Mouse (Mus musculus) limb, embryonic 11.5 days (tissue): Measurements from ENCODE around the gene Hspb1. TPM values are rescaled to one million over a fixed set of nuclear protein-coding genes. Genes with fewer than 3 reads are reported as not detected.

Source experiments
- ATAC-seq: fragments of 200-750 bp; cut with Nextera tagmentation; 2 replicates; pipeline ENCODE4 v1.8.0; 2017; ENCODE audit warnings: low read depth; ENCODE audit not compliant: insufficient number of reproducible peaks, low FRiP score, low TSS enrichment
- DNase-seq: peaks from one replicate; pipeline ENCODE4 v3.0.0-alpha.2; 2015; ENCODE audit warnings: low spot score
- H3K27ac ChIP-seq: fragments of 300-500 bp; sonication (generic); replicated peaks from 2 replicates; pipeline ENCODE4 v1.5.1; 2014; ENCODE audit warnings: low read depth, mild to moderate bottlenecking, low read length
- H3K27me3 ChIP-seq: fragments of 300-500 bp; sonication (generic); 2 replicates; pipeline ENCODE4 v1.6.1; 2014; ENCODE audit warnings: mild to moderate bottlenecking, low read length, mixed read lengths; ENCODE audit not compliant: control insufficient read depth, insufficient read depth
- H3K36me3 ChIP-seq: fragments of 300-500 bp; sonication (generic); 2 replicates; pipeline ENCODE4 v1.6.1; 2014; ENCODE audit warnings: mild to moderate bottlenecking, low read length, moderate library complexity, mixed read lengths; ENCODE audit not compliant: control insufficient read depth, insufficient read depth
- H3K4me1 ChIP-seq: fragments of 300-500 bp; sonication (generic); 2 replicates; pipeline ENCODE4 v1.6.1; 2014; ENCODE audit warnings: low read length, mixed read lengths; ENCODE audit not compliant: control insufficient read depth, insufficient read depth
- H3K4me2 ChIP-seq: fragments of 300-500 bp; sonication (generic); 2 replicates; pipeline ENCODE4 v1.6.1; 2014; ENCODE audit warnings: low read depth, mild to moderate bottlenecking, moderate library complexity; ENCODE audit not compliant: severe bottlenecking
- H3K4me3 ChIP-seq: fragments of 300-500 bp; sonication (generic); 2 replicates; pipeline ENCODE4 v1.5.1; 2014; ENCODE audit warnings: low read depth, low read length
- H3K9ac ChIP-seq: fragments of 300-500 bp; sonication (generic); 2 replicates; pipeline ENCODE4 v1.6.1; 2014; ENCODE audit warnings: mild to moderate bottlenecking, low read length
- H3K9me3 ChIP-seq: fragments of 300-500 bp; sonication (generic); 2 replicates; pipeline ENCODE4 v1.6.1; 2016; ENCODE audit warnings: low read length; ENCODE audit not compliant: control insufficient read depth
- WGBS: fragments of 180-500 bp; shearing (Covaris S2); extraction: QIAGEN DNeasy Blood & Tissue Kit; methylation state at CpG from one replicate; pipeline ENCODE4 v1.1.7; 2014; 5-methylcytosine and 5-hydroxymethylcytosine counted together
- polyA plus RNA-seq: library from polyadenylated mRNA; unstranded; fragments of >200 nt; fragmentation: Nextera tagmentation; extraction: Ambion mirVana; gene quantifications from 2 replicates; pipeline ENCODE4 v1.2.1, GENCODE M21; 2014

The Hspb1 gene
- polyA plus RNA-seq, 1 experiment from 2014 or later: 30.7 TPM

GRCm38 (mm10) chr5:135853731-135854130 is 34.0 kb upstream of the Hspb1 start:
- no peaks in the 10 kb centered on the region for H3K9me3 ChIP-seq
- DNase-seq: no peak
- H3K27me3 ChIP-seq: peaks cover 79% of the 10 kb centered on the region
- no peaks in the 10 kb centered on the region for H3K36me3 ChIP-seq
- no peak overlapping the region for H3K9ac ChIP-seq
- H3K4me3 ChIP-seq: no peak overlapping the region
- ATAC-seq: no peak
- no peaks in the 10 kb centered on the region for H3K4me1 ChIP-seq
- WGBS: 70% methylated on average over 7 of the region's 7 CpGs
- H3K4me2 ChIP-seq: no peak overlapping the region
- no peak overlapping the region for H3K27ac ChIP-seq

DNA sequence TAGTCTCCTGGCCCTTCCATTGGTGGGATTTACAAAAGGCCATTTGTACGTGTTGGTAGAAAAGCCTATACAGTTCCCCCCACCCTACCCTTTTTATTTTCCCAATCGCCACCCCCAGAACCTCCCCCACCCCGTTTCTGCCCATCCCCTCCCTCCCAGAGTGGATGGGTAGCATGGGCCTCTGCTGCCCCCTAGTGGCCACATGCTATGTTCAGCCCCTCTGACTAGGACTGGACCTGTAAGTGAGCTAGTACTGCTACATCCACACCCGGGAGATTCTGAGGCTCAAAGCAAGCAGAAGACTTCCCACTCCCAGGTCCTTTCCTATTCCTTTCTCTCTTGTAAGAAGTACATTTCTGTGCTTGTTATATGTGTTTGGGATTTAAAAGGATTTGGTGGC is 32.6 kb upstream of the Hspb1 start:
- Histone ChIP-seq H3K27me3 (peaks cover 76% of the 10 kb centered on the region), H3K4me1 (no peaks in the 10 kb centered on the region), H3K9me3 (no peaks in the 10 kb centered on the region), H3K36me3 (no peaks in the 10 kb centered on the region), H3K27ac (no peak overlapping the region), H3K9ac (no peak overlapping the region), H3K4me2 (no peak overlapping the region), H3K4me3 (no peak overlapping the region)
- 1% methylated on average over 4 of the region's 4 CpGs for WGBS
- DNase-seq (peak; percentile 88), ATAC-seq (peak; percentile 66; the same call in 1 of the 2 replicates)

DNA sequence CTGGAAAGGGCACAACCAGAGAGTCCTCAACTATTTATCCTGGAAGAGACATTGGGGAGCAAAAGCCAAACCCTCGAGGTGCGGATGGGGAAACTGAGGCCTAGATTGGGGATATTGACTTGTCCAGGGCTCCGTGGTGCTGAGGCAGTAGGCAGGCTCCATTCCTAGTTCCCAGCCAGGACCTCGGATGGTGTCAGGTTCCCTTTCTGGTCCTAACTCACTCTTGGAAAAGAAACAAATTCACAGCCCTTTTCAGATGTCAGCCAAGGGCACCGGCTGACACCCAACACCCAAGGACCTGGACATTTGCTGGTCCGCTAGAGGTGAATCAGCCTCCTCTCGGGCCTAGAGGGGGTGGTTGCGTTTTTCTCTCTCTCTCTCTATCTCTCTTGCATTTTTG is 21.1 kb upstream of the Hspb1 start:
- 26% methylated on average over 8 of the region's 8 CpGs for WGBS

GRCm38 (mm10) chr5:135867637-135868593 is 19.8 kb upstream of the Hspb1 start:
- WGBS: under 1% methylated on average over 85 of the region's 89 CpGs
- peak overlapping the region; percentile 31 for H3K4me3 ChIP-seq
- 0 out of 2 replicates have a peak overlapping the region, but pooled peaks have one; percentile 40 for H3K9ac ChIP-seq
- H3K9me3 ChIP-seq: no peaks in the 10 kb centered on the region; the same call in 1 of the 2 replicates
- peaks cover 46% of the 10 kb centered on the region for H3K27me3 ChIP-seq
- H3K4me1 ChIP-seq: no peaks in the 10 kb centered on the region
- no peak for ATAC-seq
- no peaks in the 10 kb centered on the region for H3K36me3 ChIP-seq
- no peak for DNase-seq
- peak overlapping the region; percentile 81 for H3K4me2 ChIP-seq
- no peak overlapping the region for H3K27ac ChIP-seq

More for the DNA sequence above, 21.1 kb upstream of the Hspb1 start:
- Histone ChIP-seq H3K9ac (no peak overlapping the region), H3K4me3 (no peak overlapping the region), H3K36me3 (no peaks in the 10 kb centered on the region), H3K9me3 (no peaks in the 10 kb centered on the region; the same call in 1 of the 2 replicates), H3K27ac (no peak overlapping the region), H3K27me3 (peaks cover 44% of the 10 kb centered on the region), H3K4me2 (no peak overlapping the region), H3K4me1 (no peaks in the 10 kb centered on the region)
- DNase-seq (no peak), ATAC-seq (no peak)

DNA sequence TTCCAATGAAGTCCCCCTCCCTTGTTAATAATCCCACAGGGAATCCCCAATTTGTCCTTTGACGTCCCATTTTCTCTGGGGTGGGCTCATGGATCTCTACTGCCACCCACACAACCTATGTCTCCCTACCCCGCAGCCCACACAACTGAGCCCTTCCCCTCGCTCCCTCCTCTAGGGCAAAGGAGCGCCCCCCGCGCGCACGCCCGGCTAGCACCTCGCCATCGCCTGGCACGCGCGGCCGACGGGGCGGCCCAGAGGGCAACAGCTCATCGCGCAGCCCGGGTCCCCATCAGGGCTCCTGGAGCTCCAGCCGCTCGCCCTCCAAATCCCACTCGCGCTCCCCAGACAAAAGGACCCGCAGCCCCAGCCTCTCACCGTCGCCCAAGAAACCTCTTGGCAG is 19.1 kb upstream of the Hspb1 start:
- Histone ChIP-seq H3K27me3 (peaks cover 51% of the 10 kb centered on the region), H3K36me3 (no peaks in the 10 kb centered on the region), H3K4me2 (no peak overlapping the region), H3K9me3 (no peaks in the 10 kb centered on the region; the same call in 1 of the 2 replicates), H3K9ac (no peak overlapping the region), H3K27ac (no peak overlapping the region), H3K4me1 (no peaks in the 10 kb centered on the region), H3K4me3 (peak overlapping the region; percentile 31)
- DNase-seq (no peak), ATAC-seq (no peak)
- WGBS: 3% methylated on average over 27 of the region's 27 CpGs

- Histone ChIP-seq H3K4me1 (no peaks in the 10 kb centered on the region), H3K9ac (no peak overlapping the region), H3K36me3 (no peaks in the 10 kb centered on the region), H3K27ac (no peak overlapping the region), H3K4me3 (no peak overlapping the region), H3K4me2 (no peak overlapping the region), H3K27me3 (peaks cover 51% of the 10 kb centered on the region), H3K9me3 (no peaks in the 10 kb centered on the region)
- ATAC-seq (no peak), DNase-seq (no peak)
- 60% methylated on average over 14 of the region's 14 CpGs for WGBS
Observed at GRCm38 (mm10) chr5:135869661-135870423, 17.9 kb upstream of the Hspb1 start.

GRCm38 (mm10) chr5:135870505-135870904 is 17.2 kb upstream of the Hspb1 start:
- H3K4me2 ChIP-seq: no peak overlapping the region
- H3K9ac ChIP-seq: no peak overlapping the region
- ATAC-seq (no peak), DNase-seq (no peak)
- H3K4me1 ChIP-seq: no peaks in the 10 kb centered on the region
- no peaks in the 10 kb centered on the region for H3K9me3 ChIP-seq
- 82% methylated on average over 5 of the region's 5 CpGs for WGBS
- no peak overlapping the region for H3K4me3 ChIP-seq
- H3K27ac ChIP-seq: no peak overlapping the region
- peaks cover 50% of the 10 kb centered on the region for H3K27me3 ChIP-seq
- no peaks in the 10 kb centered on the region for H3K36me3 ChIP-seq

- no peaks in the 10 kb centered on the region for H3K36me3 ChIP-seq
- no peak overlapping the region for H3K4me3 ChIP-seq
- no peaks in the 10 kb centered on the region for H3K9me3 ChIP-seq
- H3K4me1 ChIP-seq: peaks cover 3% of the 10 kb centered on the region; the same call in 1 of the 2 replicates
- DNase-seq (peak; percentile 45), ATAC-seq (no peak)
- H3K27me3 ChIP-seq: peaks cover 33% of the 10 kb centered on the region
- no peak overlapping the region for H3K9ac ChIP-seq
- H3K4me2 ChIP-seq: peak overlapping the region; percentile 5
- no peak overlapping the region for H3K27ac ChIP-seq
- WGBS: 19% methylated on average over 16 of the region's 16 CpGs
Observed at GRCm38 (mm10) chr5:135872996-135873395, 14.7 kb upstream of the Hspb1 start.
